8 mouse cellular contexts compared by ENCODE assay signal in genomic region chr4:117862823-117863222, GRCm38 (mm10). TPM values are rescaled to one million over a fixed set of nuclear protein-coding genes. Genes with fewer than 3 reads are reported as not detected.
DNase-seq lines count a peak whose midpoint lies in the region; ATAC-seq and TF ChIP-seq lines count a peak whose summit lies in the region.

No protein-coding gene starts in this region.

- peaks cover 7% of the 10 kb centered on the region for H3K4me1 ChIP-seq in liver, adult 2 months (ENCODE audit: control insufficient read depth, insufficient read depth, low read length)
- peaks cover 7% of the 10 kb centered on the region; the same call in 1 of the 2 replicates for H3K4me1 ChIP-seq in liver, embryonic 11.5 days (replicated peaks; ENCODE audit: control insufficient read depth, insufficient read depth, low read length)

- H3K27me3 ChIP-seq in liver, adult 2 months (ENCODE audit: control insufficient read depth, insufficient read depth, low read length), result no peaks in the 10 kb centered on the region
- peaks cover 3% of the 10 kb centered on the region for H3K27me3 ChIP-seq in liver, embryonic 11.5 days (replicated peaks; ENCODE audit: control insufficient read depth, insufficient read depth, low read length)

- no peak overlapping the region for H3K27ac ChIP-seq in liver, adult 2 months (replicated peaks; ENCODE audit: insufficient read depth, low read depth, low read length)
- no peak overlapping the region for H3K27ac ChIP-seq in liver, embryonic 11.5 days (ENCODE audit: low read depth, low read length)

- H3K4me3 ChIP-seq in liver, adult 2 months (ENCODE audit: insufficient read depth, low read depth, low read length), result no peak overlapping the region
- no peak overlapping the region for H3K4me3 ChIP-seq in liver, embryonic 11.5 days (ENCODE audit: low read depth, low read length)

- H3K4me2 ChIP-seq in liver, embryonic 11.5 days, result no peak overlapping the region

- H3K36me3 ChIP-seq in liver, adult 2 months (ENCODE audit: control insufficient read depth, insufficient read depth, low read length), result no peaks in the 10 kb centered on the region
- H3K36me3 ChIP-seq in liver, embryonic 11.5 days (ENCODE audit: control insufficient read depth, insufficient read depth, low read length), result peaks cover 8% of the 10 kb centered on the region; the same call in 1 of the 2 replicates

- H3K9ac ChIP-seq in liver, adult 2 months (ENCODE audit: low read depth, low read length), result no peak overlapping the region
- H3K9ac ChIP-seq in liver, embryonic 11.5 days (ENCODE audit: low read depth, low read length), result no peak overlapping the region

- H3K79me2 ChIP-seq in liver, adult 2 months (ENCODE audit: control insufficient read depth, insufficient read depth, low read length), result no peaks in the 10 kb centered on the region

- 59% methylated on average over 4 of the region's 4 CpGs for WGBS in liver, adult 2 months
- 51% methylated on average over 4 of the region's 4 CpGs for WGBS in liver, embryonic 11.5 days

- no peak for TF ChIP-seq CTCF in liver, adult 2 months (IDR thresholded peaks at IDR 0.05; ENCODE audit: low read depth, low read length)

- TF ChIP-seq POLR2A in liver, adult 2 months (IDR thresholded peaks at IDR 0.05; ENCODE audit: extremely low read depth, insufficient read depth, low read length), result no peak

- no peak for ATAC-seq in liver, embryonic 11.5 days (replicated peaks; ENCODE audit: low FRiP score)

- peak; percentile 44 for DNase-seq in adrenal gland, postnatal 10 days
- DNase-seq in adrenal gland, postnatal 4 days (ENCODE audit: low spot score in 2 of 2), result no peak
- peak; percentile 27 for DNase-seq in liver, adult 2 months (ENCODE audit: extremely low read depth, low read depth, low spot score)
- no peak for DNase-seq in liver, embryonic 11.5 days (ENCODE audit: low spot score)
- DNase-seq in layer of hippocampus, adult 9-11 months, result peak; percentile 86
- peak; percentile 59 for DNase-seq in retina, embryonic 14.5 days (ENCODE audit: low spot score)
- no peak for DNase-seq in cerebellum, adult 8-10 months
- DNase-seq in B cell, adult 2 months, result no peak

- H3K9me3 ChIP-seq in liver, embryonic 11.5 days (ENCODE audit: control insufficient read depth, low read length), result no peaks in the 10 kb centered on the region

RNA-seq across cellular contexts. Expression of gene Ccdc24, which starts 9.5 kb away (rescaled TPM):
- total RNA-seq in adrenal gland, postnatal 10 days (2021), result under 1 TPM; 0.64 to 0.78 TPM
- 1 to 10 TPM in 1 of 2 experiments, under 1 TPM in 1; 0.96 to 1.4 TPM for total RNA-seq in adrenal gland, postnatal 4 days (2021)
- not detected in 2 replicates for total RNA-seq in liver, adult 2 months (2014; rRNA removed)
- 0.51 and 0.54 TPM in 2 replicates for polyA plus RNA-seq in liver, adult 2 months (2012; rRNA removed)
- polyA plus RNA-seq in liver, embryonic 11.5 days (2014; fragmentation: Nextera tagmentation; extraction: Ambion mirVana), result 1.1 and 1.5 TPM in 2 replicates

RNA-seq across cellular contexts. Expression of gene B4galt2, which starts 20.5 kb away (rescaled TPM):
- total RNA-seq in adrenal gland, postnatal 10 days (2021), result 10 to 100 TPM; 14.2 to 17.7 TPM
- total RNA-seq in adrenal gland, postnatal 4 days (2021), result 10 to 100 TPM; 32.6 to 34.6 TPM
- 0.18 and 0.34 TPM in 2 replicates for total RNA-seq in liver, adult 2 months (2014; rRNA removed)
- polyA plus RNA-seq in liver, adult 2 months (2012; rRNA removed), result 0.29 and 0.80 TPM in 2 replicates
- 9.3 and 10.5 TPM in 2 replicates for polyA plus RNA-seq in liver, embryonic 11.5 days (2014; fragmentation: Nextera tagmentation; extraction: Ambion mirVana)

RNA-seq across cellular contexts. Expression of gene Atp6v0b, which starts 24.3 kb away (rescaled TPM):
- total RNA-seq in adrenal gland, postnatal 10 days (2021), result 100 to 1,000 TPM; 145 to 149 TPM
- 100 to 1,000 TPM; 139 to 148 TPM for total RNA-seq in adrenal gland, postnatal 4 days (2021)
- total RNA-seq in liver, adult 2 months (2014; rRNA removed), result 124 and 163 TPM in 2 replicates
- polyA plus RNA-seq in liver, adult 2 months (2012; rRNA removed), result 238 and 244 TPM in 2 replicates
- polyA plus RNA-seq in liver, embryonic 11.5 days (2014; fragmentation: Nextera tagmentation; extraction: Ambion mirVana), result 212 and 229 TPM in 2 replicates

RNA-seq across cellular contexts. Expression of gene Slc6a9, which starts 28.5 kb away (rescaled TPM):
- total RNA-seq in adrenal gland, postnatal 10 days (2021), result 1 to 10 TPM; 8.6 to 9.2 TPM
- total RNA-seq in adrenal gland, postnatal 4 days (2021), result 10 to 100 TPM; 17.3 to 19.9 TPM
- total RNA-seq in liver, adult 2 months (2014; rRNA removed), result 9.1 and 11.0 TPM in 2 replicates
- polyA plus RNA-seq in liver, adult 2 months (2012; rRNA removed), result 51.0 and 57.0 TPM in 2 replicates
- polyA plus RNA-seq in liver, embryonic 11.5 days (2014; fragmentation: Nextera tagmentation; extraction: Ambion mirVana), result 21.7 and 26.3 TPM in 2 replicates

RNA-seq across cellular contexts. Expression of gene Dph2, which starts 29.0 kb away (rescaled TPM):
- 1 to 10 TPM; 5.6 to 7.0 TPM for total RNA-seq in adrenal gland, postnatal 10 days (2021)
- 1 to 10 TPM; 9.6 to 9.8 TPM for total RNA-seq in adrenal gland, postnatal 4 days (2021)
- 1.7 and 1.9 TPM in 2 replicates for total RNA-seq in liver, adult 2 months (2014; rRNA removed)
- polyA plus RNA-seq in liver, adult 2 months (2012; rRNA removed), result 6.9 and 10.2 TPM in 2 replicates
- 21.9 and 23.1 TPM in 2 replicates for polyA plus RNA-seq in liver, embryonic 11.5 days (2014; fragmentation: Nextera tagmentation; extraction: Ambion mirVana)

Comparison
In these comparisons a context has a peak if more than half of its experiments do, and no peak if none do; other contexts are left out.
1. DNase-seq: peak in adrenal gland, postnatal 10 days (single experiment), liver, adult 2 months (single experiment), layer of hippocampus, adult 9-11 months (single experiment) and retina, embryonic 14.5 days (single experiment); none in adrenal gland, postnatal 4 days (0 of 2), liver, embryonic 11.5 days (single experiment), cerebellum, adult 8-10 months (single experiment) and B cell, adult 2 months (0 of 2).
2. RNA of gene B4galt2, which starts 20.5 kb away (total RNA-seq): 32.6 to 34.6 TPM in adrenal gland, postnatal 4 days and 14.2 to 17.7 TPM in adrenal gland, postnatal 10 days; 0.18 to 0.34 TPM in liver, adult 2 months; every median in the first group is over 10 times any median in the second.